Mouse (Mus musculus): ENCODE measurements around the gene Hipk2.

GRCm38 (mm10) chr6:38796993-38797392 lies 79.0 kb downstream of the Hipk2 start:
- TF ChIP-seq CTCF (IDR thresholded peaks at IDR 0.05; ENCODE audit: borderline replicate concordance, control insufficient read depth, extremely low read depth, insufficient read depth, low read length, poor library complexity): no peak
- no peak for TF ChIP-seq POLR2A (IDR thresholded peaks at IDR 0.05; ENCODE audit: control insufficient read depth, extremely low read depth, insufficient read depth, low read length, poor library complexity)

Measured in thymus, adult 2 months (tissue).